Mouse (Mus musculus) brown adipose tissue, adult 24 weeks (tissue): ENCODE measurements around the gene Ecel1. TPM values are rescaled to one million over a fixed set of nuclear protein-coding genes. Genes with fewer than 3 reads are reported as not detected.

ENCODE experiments used
- H3K27ac ChIP-seq: fragments of 200-500 bp; replicated peaks from 2 replicates; pipeline ENCODE4 v1.5.1; 2012; ENCODE audit warnings: low read depth, mild to moderate bottlenecking, low read length
- H3K4me1 ChIP-seq: fragments of 200-500 bp; 2 replicates; pipeline ENCODE4 v1.6.1; 2012; ENCODE audit warnings: low read length, mixed read lengths; ENCODE audit not compliant: control insufficient read depth, insufficient read depth, insufficient read length
- H3K4me3 ChIP-seq: fragments of 200-500 bp; 2 replicates; pipeline ENCODE4 v1.5.1; 2012; ENCODE audit warnings: low read depth, mild to moderate bottlenecking, low read length, moderate library complexity; ENCODE audit not compliant: insufficient read depth
- polyA plus RNA-seq: library from polyadenylated mRNA; stranded (reverse); fragments of >200 nt; gene quantifications from 2 replicates; pipeline ENCODE4 v1.2.4, GENCODE M21; 2012; ENCODE audit not compliant: missing spikeins, insufficient read depth, insufficient read length

Ecel1 gene
- polyA plus RNA-seq = not detected in 2 replicates

GRCm38 (mm10) chr1:87156199-87156587 lies at the start of gene Ecel1:
Ecel1 (minus strand) TSS chr1:87156521.
- Histone ChIP-seq H3K27ac (no peak within 1 kb of the TSS), H3K4me3 (no peak within 1 kb of the TSS; the same call in 1 of the 2 replicates), H3K4me1 (no peaks in the 10 kb centered on the region; the same call in 1 of the 2 replicates)

- Histone ChIP-seq H3K4me1 (no peaks in the 10 kb centered on the region), H3K4me3 (no peak overlapping the region), H3K27ac (no peak overlapping the region)
These were observed 49.2 kb upstream of the Ecel1 start for GRCm38 (mm10) chr1:87205502-87205901.

GRCm38 (mm10) chr1:87205038-87205437 lies 48.7 kb upstream of the Ecel1 start:
- Histone ChIP-seq H3K4me3 (no peak overlapping the region), H3K27ac (no peak overlapping the region), H3K4me1 (no peaks in the 10 kb centered on the region)

GRCm38 (mm10) chr1:87204465-87204864 lies 48.1 kb upstream of the Ecel1 start, which contains the start of gene Chrng:
Chrng (plus strand) TSS chr1:87204657.
- H3K4me3 ChIP-seq = no peak within 1 kb of the TSS
- no peak within 1 kb of the TSS for H3K27ac ChIP-seq
- H3K4me1 ChIP-seq = no peaks in the 10 kb centered on the region

- Histone ChIP-seq H3K4me1 (no peaks in the 10 kb centered on the region), H3K27ac (no peak overlapping the region), H3K4me3 (no peak overlapping the region)
These were observed 47.5 kb upstream of the Ecel1 start for GRCm38 (mm10) chr1:87203779-87204178.

- Histone ChIP-seq H3K4me3 (no peak overlapping the region), H3K4me1 (no peaks in the 10 kb centered on the region), H3K27ac (no peak overlapping the region)
These were observed 45.5 kb upstream of the Ecel1 start for GRCm38 (mm10) chr1:87201848-87202247.

GRCm38 (mm10) chr1:87200811-87201210 lies 44.5 kb upstream of the Ecel1 start:
- Histone ChIP-seq H3K4me1 (no peaks in the 10 kb centered on the region), H3K4me3 (no peak overlapping the region), H3K27ac (no peak overlapping the region)

- Histone ChIP-seq H3K4me1 (no peaks in the 10 kb centered on the region), H3K4me3 (no peak overlapping the region), H3K27ac (no peak overlapping the region)
These were observed 42.1 kb upstream of the Ecel1 start for GRCm38 (mm10) chr1:87198119-87199065.

GRCm38 (mm10) chr1:87197296-87197695 lies 41.0 kb upstream of the Ecel1 start:
- no peaks in the 10 kb centered on the region for H3K4me1 ChIP-seq
- no peak overlapping the region for H3K4me3 ChIP-seq
- no peak overlapping the region for H3K27ac ChIP-seq

GRCm38 (mm10) chr1:87190429-87190828 lies 34.1 kb upstream of the Ecel1 start, which contains the start of gene Chrnd:
Chrnd (plus strand) TSS chr1:87190607.
- H3K4me1 ChIP-seq = no peaks in the 10 kb centered on the region
- H3K4me3 ChIP-seq = no peak within 1 kb of the TSS
- H3K27ac ChIP-seq = no peak within 1 kb of the TSS

- Histone ChIP-seq H3K27ac (no peak overlapping the region), H3K4me3 (peak overlapping the region; percentile 59), H3K4me1 (no peaks in the 10 kb centered on the region)
These were observed 30.7 kb upstream of the Ecel1 start for GRCm38 (mm10) chr1:87187037-87187355.

GRCm38 (mm10) chr1:87186261-87187036 lies 30.1 kb upstream of the Ecel1 start:
- Histone ChIP-seq H3K4me3 (peak overlapping the region; percentile 59), H3K27ac (no peak overlapping the region)

GRCm38 (mm10) chr1:87185526-87185925 lies 29.2 kb upstream of the Ecel1 start:
- Histone ChIP-seq H3K4me3 (no peak overlapping the region), H3K4me1 (no peaks in the 10 kb centered on the region), H3K27ac (no peak overlapping the region)

More at GRCm38 (mm10) chr1:87186261-87187036, 30.1 kb upstream of the Ecel1 start:
- H3K4me1 ChIP-seq = no peaks in the 10 kb centered on the region

- Histone ChIP-seq H3K27ac (no peak overlapping the region), H3K4me1 (no peaks in the 10 kb centered on the region), H3K4me3 (no peak overlapping the region)
These were observed 28.4 kb upstream of the Ecel1 start for GRCm38 (mm10) chr1:87184751-87185139.

- Histone ChIP-seq H3K4me3 (no peak overlapping the region), H3K4me1 (no peaks in the 10 kb centered on the region), H3K27ac (no peak overlapping the region)
These were observed 27.9 kb upstream of the Ecel1 start for GRCm38 (mm10) chr1:87183998-87184750.
